Mouse (Mus musculus) layer of hippocampus, adult 9-11 months (tissue): ENCODE results near the gene Jade1.

Experiments used
- DNase-seq: peaks from one replicate; pipeline ENCODE4 v3.0.0; 2022

The Jade1 gene

DNA sequence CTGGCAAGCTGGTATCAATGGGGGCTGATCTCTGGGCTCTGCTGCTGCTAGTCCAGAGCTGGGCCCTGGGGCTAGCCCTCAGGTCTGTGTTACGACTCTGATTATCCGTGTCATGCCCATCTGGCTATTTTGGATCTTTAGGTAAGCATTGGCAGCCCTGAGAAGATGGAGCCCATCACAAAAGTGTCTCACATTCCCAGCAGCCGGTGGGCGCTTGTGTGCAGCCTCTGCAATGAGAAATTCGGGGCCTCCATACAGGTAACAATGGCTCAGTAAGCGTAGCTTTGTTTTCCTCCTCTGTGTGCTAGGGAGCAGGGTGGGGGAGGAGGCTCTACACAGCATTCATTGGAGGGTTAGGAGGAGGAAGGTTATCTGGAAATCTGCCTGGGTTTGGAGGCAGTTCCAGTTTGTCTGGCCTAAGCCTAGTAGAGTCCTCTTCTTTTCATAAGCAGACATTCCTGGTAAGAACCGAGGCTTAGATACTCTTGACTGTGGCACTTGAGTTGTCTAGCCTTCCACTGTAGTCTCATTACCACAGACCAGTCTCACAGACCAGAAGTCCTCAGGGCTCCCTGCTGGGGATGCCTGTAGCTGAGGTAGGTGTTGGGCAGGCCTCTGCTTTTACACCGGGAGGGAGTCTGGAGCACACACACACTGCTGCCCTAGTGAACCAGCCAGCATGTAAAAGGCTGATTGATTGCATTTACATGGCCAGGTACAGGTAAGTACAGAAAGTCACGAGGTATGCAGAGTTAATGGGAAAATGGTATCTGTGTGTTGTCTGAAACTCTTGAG, 45.9 kb downstream of the Jade1 start:
- no peak for DNase-seq

DNA sequence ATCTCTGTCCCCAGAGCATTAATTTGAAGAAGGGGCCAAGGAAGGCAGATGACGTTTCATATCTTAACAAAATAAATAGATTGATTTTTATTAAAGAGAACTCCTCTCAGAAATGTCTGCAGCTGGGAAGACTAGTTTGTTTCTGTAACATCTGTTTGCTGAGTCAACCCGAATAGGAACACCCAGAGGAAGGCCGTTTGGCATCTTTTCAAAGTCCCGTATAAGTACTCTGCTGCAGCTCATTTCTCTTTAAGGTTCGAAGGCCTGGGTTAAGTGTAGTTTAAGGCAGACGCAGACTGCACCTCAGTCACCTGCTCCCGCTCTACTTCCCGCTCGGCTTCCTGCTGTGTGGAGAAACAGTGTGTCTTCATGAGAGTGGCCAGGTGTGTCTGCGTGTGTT, 47.4 kb downstream of the Jade1 start:
- no peak for DNase-seq

DNA sequence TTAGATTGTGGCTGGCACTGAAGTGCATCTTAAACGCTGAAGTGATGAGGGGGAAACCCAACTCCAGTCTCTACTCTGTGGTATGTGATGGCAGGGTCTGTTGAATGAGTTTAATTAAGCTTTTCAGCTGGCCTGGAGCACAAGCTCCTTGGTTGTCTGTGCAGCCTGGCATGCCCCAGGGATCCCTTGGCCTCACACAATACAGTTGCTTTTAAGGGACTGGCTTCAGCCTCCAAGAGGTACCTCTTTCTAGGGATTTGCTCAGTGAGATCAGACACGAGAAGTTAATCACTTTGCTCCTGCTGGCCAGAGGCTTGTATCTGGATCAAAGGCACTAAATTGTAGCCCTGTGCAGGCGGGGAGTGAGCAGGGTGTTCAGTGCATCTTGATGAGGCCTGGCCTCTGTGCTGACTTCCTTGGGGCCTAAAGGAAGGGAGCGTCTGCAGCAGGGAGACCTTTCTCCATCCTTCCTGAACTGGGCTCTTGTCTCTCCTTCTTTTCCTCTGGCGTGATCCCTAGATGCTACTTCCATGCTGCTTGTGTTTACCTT, 48.0 kb downstream of the Jade1 start:
- DNase-seq = no peak

DNA sequence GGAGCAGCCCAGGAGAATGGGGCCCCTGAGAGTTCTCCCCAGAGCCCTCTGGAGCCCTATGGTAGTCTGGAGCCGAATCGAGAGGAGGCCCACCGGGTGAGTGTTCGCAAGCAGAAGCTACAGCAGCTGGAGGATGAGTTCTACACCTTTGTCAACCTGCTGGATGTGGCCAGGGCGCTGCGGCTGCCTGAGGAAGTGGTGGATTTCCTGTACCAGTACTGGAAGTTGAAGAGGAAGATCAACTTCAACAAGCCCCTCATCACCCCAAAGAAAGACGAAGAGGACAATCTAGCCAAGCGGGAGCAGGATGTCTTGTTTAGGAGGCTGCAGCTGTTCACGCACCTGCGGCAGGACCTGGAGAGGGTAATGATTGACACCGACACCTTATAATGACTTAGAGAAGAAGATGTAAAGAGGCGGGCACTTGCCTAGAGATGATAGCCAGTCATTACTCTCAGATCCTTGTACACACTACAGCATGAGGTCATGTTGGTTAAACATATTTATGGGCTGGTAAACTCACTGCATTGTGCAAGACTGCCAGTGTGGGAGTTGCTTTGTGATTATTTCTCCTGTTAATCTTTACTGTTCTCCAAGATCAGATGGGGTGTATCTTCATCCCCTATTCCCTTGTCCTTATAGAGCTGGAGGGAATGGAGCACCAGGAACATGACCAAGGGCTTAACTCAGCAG, 49.2 kb downstream of the Jade1 start:
- DNase-seq = no peak

DNA sequence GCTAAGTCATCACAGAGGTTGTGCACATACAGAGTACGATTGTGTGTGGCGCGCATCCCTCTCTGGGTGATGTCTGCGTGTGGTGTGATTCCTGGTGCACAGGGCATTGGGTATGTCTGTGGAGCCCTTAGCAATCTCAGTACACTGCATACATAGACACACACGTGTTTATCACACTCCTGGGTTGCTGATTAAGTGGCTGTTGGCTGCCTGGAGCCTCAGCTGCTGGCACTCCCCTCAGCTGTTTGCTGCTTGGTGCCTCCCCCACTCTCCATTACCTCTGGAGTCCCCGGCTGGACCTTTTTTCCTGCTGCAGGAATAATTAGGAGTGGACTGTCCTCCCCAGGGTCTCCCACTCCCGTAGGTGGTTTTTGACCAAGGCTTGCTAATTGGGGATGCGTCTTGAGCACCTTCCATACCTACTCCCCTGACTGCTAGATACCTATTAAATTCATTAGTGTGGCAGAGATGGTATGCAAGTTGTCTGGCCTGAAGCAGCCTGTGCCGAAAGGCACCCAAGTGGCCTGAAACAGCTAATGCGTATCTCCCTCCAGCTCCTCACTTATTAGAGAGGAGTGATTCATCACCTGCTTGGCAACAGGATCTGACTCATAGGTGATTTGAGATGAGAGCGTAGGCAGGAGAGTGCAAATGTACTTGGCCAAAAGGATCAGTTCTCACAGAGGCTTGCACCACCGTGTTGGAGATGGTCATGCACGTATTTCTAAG, 50.2 kb downstream of the Jade1 start:
- DNase-seq = no peak

DNA sequence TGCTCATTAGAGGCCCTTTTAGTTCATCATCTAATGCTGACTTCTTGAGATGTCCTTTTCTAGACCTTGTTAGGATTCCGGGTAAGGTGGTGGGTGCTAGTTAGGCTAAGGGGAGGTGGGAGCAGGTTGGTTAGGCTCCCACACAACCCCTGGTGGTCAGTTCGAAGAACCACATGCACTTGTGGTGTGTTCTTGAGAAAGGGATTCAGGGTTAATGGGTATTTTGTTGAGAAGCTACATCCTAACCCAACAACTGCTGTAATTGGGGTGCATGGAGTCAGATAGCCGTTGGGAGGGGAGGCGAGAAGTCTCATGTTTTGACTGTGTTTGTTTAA, 50.8 kb downstream of the Jade1 start:
- DNase-seq = no peak

DNA sequence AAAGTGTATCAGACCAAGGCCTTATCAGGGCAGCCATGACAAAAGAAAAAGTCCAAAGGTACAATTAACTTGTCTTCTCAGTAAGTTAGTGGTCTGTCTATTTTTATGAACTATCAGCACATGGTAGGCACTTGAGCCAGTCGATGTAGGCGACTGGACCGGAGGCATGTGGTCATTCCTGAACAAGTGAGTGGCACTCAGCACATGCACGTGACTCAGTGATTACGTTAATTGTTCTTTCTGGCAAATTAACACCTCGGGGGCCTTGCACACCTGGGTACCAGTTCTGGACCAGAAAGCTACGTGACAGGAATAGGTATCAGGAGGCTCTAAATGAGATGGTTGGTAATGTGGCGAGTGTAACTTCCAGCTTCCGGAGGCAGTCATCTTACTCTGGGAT, 51.5 kb downstream of the Jade1 start:
- DNase-seq = no peak

DNA sequence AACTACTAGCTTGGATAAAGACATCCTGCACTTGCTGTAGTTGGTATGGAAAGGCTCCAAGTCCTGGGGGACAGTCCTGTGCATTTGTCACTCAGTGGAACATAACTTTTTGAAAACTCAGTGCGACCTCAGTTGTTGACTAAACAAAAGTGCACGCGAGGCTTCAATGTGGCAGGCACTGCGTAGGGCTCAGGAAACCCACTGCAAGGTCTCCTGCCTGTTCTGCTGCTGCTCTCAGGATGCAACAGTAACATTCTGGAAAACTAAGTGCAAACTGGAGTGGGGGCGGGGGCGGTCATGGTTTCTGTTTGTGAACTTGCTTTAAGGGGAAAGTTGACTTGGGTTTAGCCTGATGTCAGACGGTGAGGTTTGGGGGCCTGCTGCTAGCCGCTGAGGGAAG, 51.9 kb downstream of the Jade1 start:
- no peak for DNase-seq

DNA sequence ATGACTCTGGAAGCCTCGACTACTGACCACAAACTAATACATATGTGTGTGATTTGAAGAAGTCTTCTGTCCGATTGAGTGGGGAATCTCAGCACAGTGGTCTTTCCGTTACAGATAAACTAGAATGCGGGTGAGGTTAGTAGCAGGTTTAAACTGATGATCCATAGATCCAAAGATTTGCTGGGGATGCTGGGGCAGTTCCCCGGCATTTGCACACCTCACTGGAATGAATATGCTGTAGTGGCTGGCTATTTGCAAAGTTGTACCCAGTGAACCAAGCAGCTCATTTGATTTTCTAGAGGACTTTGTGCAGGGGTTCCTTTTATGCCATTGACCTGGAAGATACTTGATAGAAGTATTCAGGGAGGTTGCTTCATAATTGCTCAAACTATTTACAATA, 53.5 kb downstream of the Jade1 start:
- no peak for DNase-seq

DNA sequence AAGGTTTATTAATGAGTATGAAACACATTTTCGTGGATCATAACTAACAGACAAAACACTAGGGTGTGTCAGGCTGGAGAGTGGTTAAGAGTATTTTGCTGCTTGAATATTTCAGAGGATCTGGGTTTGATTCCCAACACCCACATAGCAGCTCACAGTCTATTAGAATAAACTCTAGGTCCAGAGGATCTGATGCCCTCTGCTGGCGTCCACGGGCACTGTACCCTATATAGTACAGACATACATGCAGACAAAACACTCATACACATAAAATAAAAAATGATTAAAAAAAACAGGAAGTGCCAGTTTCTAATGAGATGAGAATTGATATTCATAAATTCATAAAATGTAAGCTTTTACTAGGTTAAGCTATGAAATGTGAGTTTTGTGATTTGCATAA, 56.7 kb downstream of the Jade1 start:
- no peak for DNase-seq

DNA sequence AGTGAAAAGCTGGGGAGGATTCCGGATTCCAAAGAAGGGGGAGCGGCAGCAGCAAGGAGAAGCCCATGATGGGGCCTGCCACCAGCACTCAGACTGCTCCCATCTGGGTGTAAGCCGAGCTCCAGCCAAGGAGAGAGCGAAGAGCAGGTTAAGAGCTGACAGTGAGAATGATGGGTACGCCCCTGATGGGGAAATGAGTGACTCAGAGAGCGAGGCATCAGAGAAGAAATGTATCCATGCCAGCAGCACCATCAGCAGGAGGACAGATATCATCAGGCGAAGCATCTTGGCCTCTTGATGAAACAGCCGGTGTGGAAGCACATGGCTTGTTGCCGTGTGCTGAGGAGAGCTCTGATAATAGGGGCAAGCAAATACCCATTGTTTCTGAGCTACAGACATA, 58.2 kb downstream of the Jade1 start:
- DNase-seq = no peak

DNA sequence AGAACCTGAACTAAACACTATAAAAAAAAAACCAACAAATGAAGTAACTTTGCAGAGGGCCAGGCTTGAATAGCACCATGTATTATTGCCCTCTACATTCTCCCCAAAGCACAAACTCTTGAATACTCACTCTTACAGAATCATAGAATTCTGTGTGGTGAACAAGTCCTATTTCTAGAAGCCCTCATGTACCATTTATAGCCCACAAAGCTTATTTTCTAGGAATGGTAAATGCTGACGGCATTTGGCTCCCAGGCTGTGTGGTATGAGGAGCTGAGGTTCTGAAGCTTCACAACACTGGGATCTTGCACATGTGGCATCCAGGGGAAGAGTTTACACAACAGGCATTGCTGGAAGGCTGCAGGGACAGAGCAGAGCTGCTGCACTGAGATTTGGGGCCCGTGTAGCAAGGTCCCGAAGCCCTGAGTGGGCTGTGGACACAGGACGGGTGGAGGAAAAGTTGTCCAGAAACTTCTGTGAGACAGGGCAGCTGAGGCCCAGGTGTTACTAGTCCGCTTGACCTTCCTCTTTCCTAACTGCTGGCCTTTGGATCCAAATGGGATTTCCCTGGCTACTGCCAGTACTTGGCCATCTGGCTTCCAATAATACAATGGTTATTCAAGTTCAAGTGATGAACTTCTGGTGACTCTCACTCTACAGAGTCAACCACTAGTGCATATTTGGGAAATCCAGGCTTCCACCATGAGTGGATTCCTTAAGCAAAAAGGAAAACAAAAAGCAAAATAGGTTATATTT, 58.9 kb downstream of the Jade1 start:
- no peak for DNase-seq

DNA sequence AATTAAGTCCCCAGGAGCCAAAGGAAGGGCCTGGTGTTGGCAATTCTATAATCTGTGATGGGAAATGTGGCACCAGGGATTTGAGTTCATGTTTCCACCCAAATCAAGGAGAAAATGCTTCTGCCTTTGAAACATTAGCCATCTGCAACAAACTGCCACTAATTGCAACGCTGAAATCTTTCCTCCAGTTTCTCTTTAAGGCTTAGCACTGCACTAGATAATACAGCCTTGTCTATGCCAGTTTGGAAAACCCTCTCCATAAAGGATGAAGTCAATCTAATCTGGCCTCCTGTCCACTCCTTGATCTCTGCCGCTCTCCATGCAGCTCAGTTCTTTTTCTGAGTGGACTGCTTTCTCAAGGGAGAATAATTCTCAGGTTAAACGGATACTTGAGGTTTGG, 62.5 kb downstream of the Jade1 start:
- DNase-seq = no peak

DNA sequence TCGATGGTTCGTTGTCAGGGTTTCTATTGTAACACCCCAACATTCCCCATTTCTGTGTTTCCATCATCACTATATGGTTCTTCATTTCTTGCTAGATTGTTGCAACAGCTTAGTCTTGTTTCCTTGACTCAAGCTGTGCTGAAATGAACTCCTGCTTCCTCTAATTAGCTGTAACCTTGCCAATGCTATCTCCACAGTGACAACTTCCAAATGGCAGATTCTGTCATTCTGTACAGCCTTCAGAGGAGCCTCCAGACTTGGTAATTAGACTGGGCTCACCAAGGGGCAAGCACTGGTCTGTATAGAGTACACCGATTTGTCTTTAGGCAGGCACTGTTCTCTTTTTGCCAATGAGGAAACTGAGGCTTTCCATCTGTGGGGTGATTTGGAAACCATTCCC, 63.0 kb downstream of the Jade1 start:
- no peak for DNase-seq

DNA sequence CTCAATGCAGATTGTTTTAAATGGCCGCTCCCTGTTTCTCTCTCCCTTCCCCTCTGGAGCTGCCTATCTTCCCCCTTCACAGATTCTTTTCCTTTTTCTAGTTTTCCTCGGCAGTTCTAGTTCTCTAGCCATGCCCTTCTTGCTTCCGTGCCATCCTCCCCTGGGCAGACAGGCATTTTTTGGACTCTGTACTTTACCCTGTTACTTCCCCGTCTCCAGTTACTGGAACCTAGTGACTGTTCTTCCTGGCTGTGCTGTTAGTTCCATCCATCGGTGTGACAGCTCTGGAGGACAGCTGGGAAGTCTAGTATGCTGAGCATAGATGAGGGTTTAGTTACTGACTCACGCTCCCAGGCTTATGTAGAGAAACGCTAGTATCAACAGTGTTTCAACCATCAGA, 65.4 kb downstream of the Jade1 start:
- DNase-seq = no peak

DNA sequence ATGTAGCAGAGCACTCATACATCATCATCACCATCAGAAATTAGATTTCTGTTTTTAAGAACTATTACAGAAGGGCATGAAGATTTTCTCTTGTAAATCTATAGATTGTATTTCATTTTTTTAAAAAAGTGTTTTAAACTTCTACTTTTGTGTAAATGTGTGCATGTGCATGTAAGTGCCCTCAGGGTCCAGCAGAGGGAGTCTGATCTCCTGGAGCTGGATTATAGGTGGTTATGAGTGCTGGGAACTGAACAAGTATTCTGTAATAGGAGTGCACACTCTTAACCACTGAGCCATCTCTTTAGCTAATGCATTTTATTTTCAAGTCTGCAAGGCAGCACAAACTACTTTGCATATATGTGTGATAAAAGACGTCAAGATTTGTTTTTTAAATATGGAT, 100.1 kb downstream of the Jade1 start:
- no peak for DNase-seq
